Mouse (Mus musculus): ENCODE measurements at regions not wholly inside any gene's neighbourhood (a gene's known extent, or its start where the extent isn't known, plus 50 kb on each side); places are given as distances from the start of the nearest gene placed in this dataset.

GRCm38 (mm10) chr10:110654070-110654469, 91.2 kb upstream of the E2f7 start:
- peak; percentile 64 to 74 for DNase-seq

GRCm38 (mm10) chr10:110658153-110658695, 87.0 kb upstream of the E2f7 start:
- DNase-seq, result peak in 1 of 2 experiments; percentile 8

- no peak for DNase-seq
Observed at GRCm38 (mm10) chr10:110676503-110676902, 68.7 kb upstream of the E2f7 start.

All from cerebellum, postnatal 25 days (tissue).